ENCODE assay signal across 25 mouse cellular contexts in genomic region chr9:62401589-62401988, GRCm38 (mm10).
A peak's percentile ranks its signal among the peaks of the same experiment; 100 is the strongest.
DNase-seq lines count a peak whose midpoint lies in the region; ATAC-seq lines count a peak whose summit lies in the region.
"Had no signal": no experiment of that assay in that cellular context is flagged by ENCODE, and none has a peak within 500 bp of the region (broad histone marks: within the 10 kb centered on the region; RNA-seq: fewer than 3 reads in every experiment).

No protein-coding gene starts in this region.

- DNase-seq in kidney, adult 18-20 months: no peak
- DNase-seq in midbrain, embryonic 11.5 days (ENCODE audit: low spot score, missing footprints): peak; percentile 80
- DNase-seq in right cerebral cortex, postnatal 10 days (ENCODE audit: low spot score in 2 of 2): no peak
- DNase-seq: adrenal gland, adult 8-10 months; adrenal gland, postnatal 25 days; cerebellum, adult 11-12 months; cerebellum, adult 8-10 months; cerebellum, postnatal 14 days; gastrocnemius, postnatal 10 days; gastrocnemius, postnatal 36 days; heart, adult 2 months; heart, postnatal 14 days; heart, postnatal 4 days had no signal

- H3K9me3 ChIP-seq in kidney, embryonic 15.5 days (replicated peaks): no peaks in the 10 kb centered on the region
- H3K9me3 ChIP-seq in midbrain, embryonic 11.5 days (ENCODE audit: control insufficient read depth, low read length): no peaks in the 10 kb centered on the region
- no peaks in the 10 kb centered on the region for H3K9me3 ChIP-seq in midbrain, embryonic 15.5 days
- no peaks in the 10 kb centered on the region for H3K9me3 ChIP-seq in embryonic facial prominence, embryonic 13.5 days
- H3K9me3 ChIP-seq: forebrain, embryonic 10.5 days; forebrain, embryonic 13.5 days; heart, embryonic 10.5 days; hindbrain, embryonic 12.5 days had no signal

- no peaks in the 10 kb centered on the region for H3K27me3 ChIP-seq in kidney, embryonic 15.5 days
- H3K27me3 ChIP-seq in midbrain, embryonic 11.5 days (ENCODE audit: control insufficient read depth, insufficient read depth, low read length): no peaks in the 10 kb centered on the region
- no peaks in the 10 kb centered on the region for H3K27me3 ChIP-seq in midbrain, embryonic 15.5 days (replicated peaks)
- no peaks in the 10 kb centered on the region for H3K27me3 ChIP-seq in embryonic facial prominence, embryonic 13.5 days
- H3K27me3 ChIP-seq: forebrain, embryonic 13.5 days; heart, embryonic 13.5 days; hindbrain, embryonic 12.5 days had no signal

- WGBS in kidney, embryonic 15.5 days: 43% methylated on average over 1 of the region's 1 CpGs
- WGBS in midbrain, embryonic 11.5 days: 100% methylated on average over 1 of the region's 1 CpGs
- 57% methylated on average over 1 of the region's 1 CpGs for WGBS in midbrain, embryonic 15.5 days
- 44% methylated on average over 1 of the region's 1 CpGs for WGBS in embryonic facial prominence, embryonic 13.5 days

- H3K4me1 ChIP-seq in kidney, embryonic 15.5 days: peaks cover 10% of the 10 kb centered on the region
- H3K4me1 ChIP-seq in midbrain, embryonic 11.5 days (ENCODE audit: control insufficient read depth, insufficient read depth, low read length): no peaks in the 10 kb centered on the region
- H3K4me1 ChIP-seq in midbrain, embryonic 15.5 days: peaks cover 5% of the 10 kb centered on the region; the same call in 1 of the 2 replicates
- peaks cover 11% of the 10 kb centered on the region for H3K4me1 ChIP-seq in embryonic facial prominence, embryonic 13.5 days
- H3K4me1 ChIP-seq: forebrain, embryonic 13.5 days had no signal

- H3K4me2 ChIP-seq in kidney, embryonic 15.5 days: no peak overlapping the region
- no peak overlapping the region for H3K4me2 ChIP-seq in midbrain, embryonic 11.5 days
- no peak overlapping the region for H3K4me2 ChIP-seq in midbrain, embryonic 15.5 days
- H3K4me2 ChIP-seq in embryonic facial prominence, embryonic 13.5 days: no peak overlapping the region
- H3K4me2 ChIP-seq: forebrain, embryonic 13.5 days; heart, embryonic 13.5 days; hindbrain, embryonic 12.5 days had no signal

- H3K9ac ChIP-seq in kidney, embryonic 15.5 days: no peak overlapping the region
- no peak overlapping the region for H3K9ac ChIP-seq in midbrain, embryonic 11.5 days (ENCODE audit: low read length)
- H3K9ac ChIP-seq in midbrain, embryonic 15.5 days: no peak overlapping the region
- H3K9ac ChIP-seq in embryonic facial prominence, embryonic 13.5 days: no peak overlapping the region
- H3K9ac ChIP-seq: forebrain, embryonic 13.5 days; heart, embryonic 13.5 days; hindbrain, embryonic 12.5 days had no signal

- peak overlapping the region; percentile 52 for H3K27ac ChIP-seq in kidney, embryonic 15.5 days
- no peak overlapping the region; the same call in 1 of the 2 replicates for H3K27ac ChIP-seq in midbrain, embryonic 11.5 days (ENCODE audit: low read depth, low read length)
- no peak overlapping the region for H3K27ac ChIP-seq in midbrain, embryonic 15.5 days
- 0 out of 2 replicates have a peak overlapping the region, but pooled peaks have one; percentile 1 for H3K27ac ChIP-seq in embryonic facial prominence, embryonic 13.5 days
- H3K27ac ChIP-seq: forebrain, embryonic 10.5 days; forebrain, embryonic 13.5 days; heart, adult 2 months; heart, embryonic 10.5 days; heart, embryonic 13.5 days; hindbrain, embryonic 12.5 days had no signal

- no peaks in the 10 kb centered on the region for H3K36me3 ChIP-seq in kidney, embryonic 15.5 days
- H3K36me3 ChIP-seq in midbrain, embryonic 11.5 days (ENCODE audit: control insufficient read depth, insufficient read depth, low read length): no peaks in the 10 kb centered on the region
- no peaks in the 10 kb centered on the region for H3K36me3 ChIP-seq in midbrain, embryonic 15.5 days (replicated peaks)
- no peaks in the 10 kb centered on the region for H3K36me3 ChIP-seq in embryonic facial prominence, embryonic 13.5 days
- H3K36me3 ChIP-seq: forebrain, embryonic 10.5 days; heart, embryonic 10.5 days; heart, embryonic 13.5 days; hindbrain, embryonic 12.5 days had no signal

- no peak for ATAC-seq in kidney, embryonic 15.5 days (replicated peaks; ENCODE audit: low FRiP score)
- no peak for ATAC-seq in midbrain, embryonic 11.5 days (ENCODE audit: low FRiP score)
- ATAC-seq in midbrain, embryonic 15.5 days (replicated peaks): no peak
- ATAC-seq in embryonic facial prominence, embryonic 13.5 days (ENCODE audit: insufficient number of reproducible peaks, insufficient read depth, low FRiP score, low TSS enrichment, low read depth): no peak; the same call in 1 of the 2 replicates
- ATAC-seq: activated CD4-positive, CD25-positive, alpha-beta regulatory T cell, adult 4 months; CD4-positive, CD25-positive, alpha-beta regulatory T cell, adult 4 months; forebrain, embryonic 13.5 days; forebrain, embryonic 16.5 days; hindbrain, embryonic 16.5 days had no signal

- H3K4me3 ChIP-seq in kidney, embryonic 15.5 days (replicated peaks): no peak overlapping the region
- no peak overlapping the region for H3K4me3 ChIP-seq in midbrain, embryonic 11.5 days (ENCODE audit: low read depth, low read length)
- no peak overlapping the region for H3K4me3 ChIP-seq in midbrain, embryonic 15.5 days
- H3K4me3 ChIP-seq in embryonic facial prominence, embryonic 13.5 days: no peak overlapping the region
- H3K4me3 ChIP-seq: forebrain, embryonic 10.5 days; forebrain, embryonic 13.5 days; heart, adult 2 months; heart, embryonic 10.5 days; heart, embryonic 13.5 days; hindbrain, embryonic 12.5 days had no signal

Comparison
In these comparisons a context has a peak if more than half of its experiments do, and no peak if none do; other contexts are left out.
1. H3K27ac ChIP-seq: peak in kidney, embryonic 15.5 days (single experiment) and embryonic facial prominence, embryonic 13.5 days (single experiment); none in midbrain, embryonic 11.5 days (single experiment) and midbrain, embryonic 15.5 days (single experiment).